Mouse (Mus musculus): ENCODE measurements at regions not wholly inside any gene's neighbourhood (a gene's known extent, or its start where the extent isn't known, plus 50 kb on each side); places are given as distances from the start of the nearest gene placed in this dataset.

- no peak for DNase-seq
Measured at GRCm38 (mm10) chr13:59393231-59393938, 191.6 kb downstream of the Agtpbp1 start.

- DNase-seq, result no peak
Measured at GRCm38 (mm10) chr13:59392828-59393227, 192.2 kb downstream of the Agtpbp1 start.

GRCm38 (mm10) chr13:59387627-59388325, 197.3 kb downstream of the Agtpbp1 start:
- DNase-seq, result no peak

- no peak for DNase-seq
Measured at GRCm38 (mm10) chr13:59386935-59387540, 198.0 kb downstream of the Agtpbp1 start.

- no peak for DNase-seq
Measured at GRCm38 (mm10) chr13:59385824-59386223, 199.2 kb downstream of the Agtpbp1 start.

- no peak for DNase-seq
Measured at GRCm38 (mm10) chr13:59370141-59370816, 214.7 kb downstream of the Agtpbp1 start.

- DNase-seq, result no peak
Measured at GRCm38 (mm10) chr13:59368550-59369449, 216.2 kb downstream of the Agtpbp1 start.

GRCm38 (mm10) chr13:59365460-59365859, 219.6 kb downstream of the Agtpbp1 start:
- DNase-seq, result peak; percentile 79 to 83

- DNase-seq, result no peak
Measured at GRCm38 (mm10) chr13:59363428-59363827, 221.6 kb downstream of the Agtpbp1 start.

- no peak for DNase-seq
Measured at GRCm38 (mm10) chr13:59361323-59361722, 223.7 kb downstream of the Agtpbp1 start.

- no peak for DNase-seq
Measured at GRCm38 (mm10) chr13:59360026-59360425, 225.0 kb downstream of the Agtpbp1 start.

GRCm38 (mm10) chr13:59358421-59358820, 226.6 kb downstream of the Agtpbp1 start:
- DNase-seq, result no peak

- DNase-seq, result peak in 1 of 2 experiments; percentile 11
Measured at GRCm38 (mm10) chr13:59351461-59351860, 233.6 kb downstream of the Agtpbp1 start.

GRCm38 (mm10) chr13:59350613-59351150, 234.3 kb downstream of the Agtpbp1 start:
- DNase-seq, result no peak

GRCm38 (mm10) chr13:59348510-59348909, 236.5 kb downstream of the Agtpbp1 start:
- no peak for DNase-seq

GRCm38 (mm10) chr13:59341871-59342270, 243.2 kb downstream of the Agtpbp1 start:
- DNase-seq, result no peak

- peak in 1 of 2 experiments; percentile 4 for DNase-seq
Measured at GRCm38 (mm10) chr13:59338436-59338835, 246.6 kb downstream of the Agtpbp1 start.

- no peak for DNase-seq
Measured at GRCm38 (mm10) chr13:59323933-59324332, 261.1 kb downstream of the Agtpbp1 start.

GRCm38 (mm10) chr13:59323441-59323840, 261.6 kb downstream of the Agtpbp1 start:
- DNase-seq, result no peak

GRCm38 (mm10) chr13:59320261-59320660, 264.8 kb downstream of the Agtpbp1 start:
- no peak for DNase-seq

GRCm38 (mm10) chr13:59317458-59318005, 267.5 kb downstream of the Agtpbp1 start:
- peak; percentile 19 to 26 for DNase-seq

- DNase-seq, result no peak
Measured at GRCm38 (mm10) chr13:59315811-59316210, 269.2 kb downstream of the Agtpbp1 start.

Measured in cerebellum, postnatal 36 days (tissue).